Mouse (Mus musculus) layer of hippocampus, adult 18-20 months (tissue): ENCODE data around the gene Zfp324. TPM values are rescaled to one million over a fixed set of nuclear protein-coding genes. Genes with fewer than 3 reads are reported as not detected.

Source experiments
- DNase-seq, 2 experiments: peaks; one replicate each; pipeline ENCODE4 v3.0.0; 2022; ENCODE audit warnings: low spot score in 2 of 2
- total RNA-seq, 2 experiments: library from RNA; stranded (reverse); gene quantifications; 2 replicates each; pipeline ENCODE4 v1.2.3; 2021

Zfp324 gene
- total RNA-seq, 2 experiments from 2014 or later = 10.1 to 12.7 TPM

GRCm38 (mm10) chr7:13009143-13010004, 43.7 kb downstream of the Zfp324 start:
- peak; percentile 89 to 95 for DNase-seq

DNA sequence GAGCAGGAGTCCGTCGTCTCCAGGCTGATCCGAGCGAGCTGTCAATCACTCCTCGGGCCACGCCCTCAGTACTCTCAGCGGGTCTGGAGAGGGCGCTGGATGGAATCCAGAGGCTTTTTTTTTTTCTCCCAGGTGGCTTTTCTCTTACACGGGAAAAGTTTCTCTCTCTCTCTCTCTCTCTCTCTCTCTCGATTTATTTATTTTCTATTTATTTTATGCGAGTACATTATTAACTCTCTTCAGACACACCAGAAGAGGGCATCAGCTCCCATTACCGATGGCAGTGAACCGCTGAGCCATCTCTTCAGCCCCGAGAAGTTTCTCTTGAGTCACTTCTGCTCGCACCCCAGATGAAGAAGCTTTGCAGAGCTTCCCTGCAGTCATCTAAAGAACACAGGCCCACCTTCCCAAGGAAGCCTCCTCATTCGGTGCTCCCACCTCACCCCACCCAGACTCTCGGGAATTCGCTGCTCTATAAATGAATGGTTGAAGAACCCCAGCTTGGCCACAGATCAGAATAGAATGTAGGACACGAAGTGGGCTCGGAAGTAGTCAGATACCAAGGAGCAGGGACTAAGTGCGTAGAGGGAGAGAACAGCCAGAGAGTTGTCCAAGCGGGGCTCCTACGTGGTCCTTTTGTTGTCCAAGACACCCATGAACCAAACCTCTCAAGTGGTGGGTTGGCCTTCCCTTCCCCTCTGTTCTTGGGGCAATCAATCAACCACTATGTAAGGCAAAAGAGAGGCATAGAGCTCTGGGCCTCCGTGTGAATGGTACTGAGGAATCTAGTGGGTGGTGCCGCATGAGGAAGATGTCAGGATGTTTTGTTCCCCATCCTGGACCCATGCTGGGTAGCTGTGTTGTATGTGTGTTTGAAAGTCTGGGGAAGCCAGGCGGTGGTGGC, 44.6 kb downstream of the Zfp324 start, which contains the start of gene Zbtb45:
Gene Zbtb45 (minus strand): TSS at position 30 of the 904 bp plus-strand sequence.
- DNase-seq = no peak

- DNase-seq = no peak
Observed at GRCm38 (mm10) chr7:13013671-13014070, 48.0 kb downstream of the Zfp324 start.

DNA sequence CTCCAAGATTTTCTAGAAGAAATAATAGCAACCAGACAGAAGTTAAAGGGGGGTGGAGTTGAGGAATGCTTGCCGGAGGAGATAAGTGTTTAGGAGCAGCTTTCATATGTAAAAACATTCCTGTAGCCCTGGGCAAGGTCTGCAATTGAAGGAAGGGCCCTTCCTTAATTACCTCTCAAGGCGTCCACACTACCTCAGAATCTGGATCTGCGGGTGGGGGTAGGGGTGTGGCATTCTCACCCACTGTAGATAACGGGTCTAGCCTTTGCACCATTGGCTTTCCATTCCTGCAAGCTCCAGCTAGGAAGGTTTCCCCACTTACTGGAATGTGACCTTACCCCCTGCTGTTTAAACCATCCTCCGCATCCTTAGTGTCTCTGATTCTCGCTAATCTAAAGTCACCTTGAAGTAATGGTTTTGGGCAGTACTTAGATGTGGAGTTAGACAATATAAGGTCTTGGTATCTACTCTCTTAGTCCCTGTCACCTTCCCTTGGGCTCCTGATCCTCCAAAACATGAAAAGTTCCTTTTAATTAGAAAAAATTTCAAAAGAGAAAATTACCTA, 48.7 kb downstream of the Zfp324 start:
- DNase-seq = no peak

DNA sequence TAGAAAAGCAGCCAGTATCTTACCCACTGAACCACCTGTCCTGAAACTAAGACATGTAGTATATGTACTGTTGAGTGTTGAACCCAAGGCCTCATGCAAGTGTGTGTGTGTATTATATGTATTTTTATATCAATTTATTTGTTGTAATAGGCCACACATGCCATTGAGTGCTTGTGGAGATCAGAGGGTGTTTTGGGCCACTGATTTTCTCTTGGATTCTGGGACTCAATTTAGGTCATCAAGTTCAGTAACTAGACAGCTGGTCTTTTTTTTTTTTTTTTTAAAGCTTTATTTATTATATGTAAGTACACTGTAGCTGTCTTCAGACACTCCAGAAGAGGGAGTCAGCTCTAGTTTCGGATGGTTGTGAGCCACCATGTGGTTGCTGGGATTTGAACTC, 49.6 kb downstream of the Zfp324 start:
- no peak for DNase-seq

GRCm38 (mm10) chr7:13022773-13023535, 57.3 kb downstream of the Zfp324 start:
- DNase-seq = no peak

Other genes starting within 250 kb of the Zfp324 start
- gene Vmn2r56, start 230.8 kb upstream of the Zfp324 start, total RNA-seq = under 1 TPM in 1 of 2 experiments, not detected in 1; 0.05 TPM
- gene Zscan18, start 162.2 kb upstream of the Zfp324 start, total RNA-seq = 10 to 100 TPM; 24.2 to 26.5 TPM
- gene Zfp329, start 147.0 kb upstream of the Zfp324 start, total RNA-seq = 10 to 100 TPM; 20.7 to 23.0 TPM
- 10 to 100 TPM; 14.8 to 17.1 TPM for gene Zfp110, start 131.1 kb upstream of the Zfp324 start, total RNA-seq
- gene Zfp128, start 84.7 kb upstream of the Zfp324 start, total RNA-seq = 1 to 10 TPM; 7.1 to 7.3 TPM
- 10 to 100 TPM; 15.9 to 17.4 TPM for gene Zscan22, start 68.0 kb upstream of the Zfp324 start, total RNA-seq
- gene Rps5, start 43.5 kb upstream of the Zfp324 start, total RNA-seq = 100 to 1,000 TPM; 427 to 466 TPM
- gene Rnf225, start 38.4 kb upstream of the Zfp324 start, total RNA-seq = under 1 TPM; 0.71 to 0.97 TPM
- gene Zfp446, start 12.0 kb downstream of the Zfp324 start, total RNA-seq = 1 to 10 TPM; 8.1 to 8.6 TPM
- under 1 TPM in 1 of 2 experiments, not detected in 1; 0.57 TPM for gene Slc27a5, start 32.4 kb downstream of the Zfp324 start, total RNA-seq
- 100 to 1,000 TPM; 216 to 246 TPM for gene Trim28, start 33.3 kb downstream of the Zfp324 start, total RNA-seq
- gene Zbtb45, start 44.2 kb downstream of the Zfp324 start, total RNA-seq = 10 to 100 TPM; 33.2 to 34.3 TPM
- gene Chmp2a, start 69.0 kb downstream of the Zfp324 start, total RNA-seq = 100 to 1,000 TPM; 146 to 159 TPM
- gene Ube2m, start 72.4 kb downstream of the Zfp324 start, total RNA-seq = 100 to 1,000 TPM; 196 to 202 TPM
- 10 to 100 TPM; 11.9 to 13.1 TPM for gene Mzf1, start 88.9 kb downstream of the Zfp324 start, total RNA-seq
- not detected for gene Vmn1r85, start 129.3 kb downstream of the Zfp324 start, total RNA-seq
- gene Vmn1r86, start 154.1 kb downstream of the Zfp324 start, total RNA-seq = not detected
- gene Vmn1r87, start 174.3 kb downstream of the Zfp324 start, total RNA-seq = not detected
- gene Vmn1r88, start 193.7 kb downstream of the Zfp324 start, total RNA-seq = under 1 TPM; 0.18 to 0.22 TPM
- not detected for gene Vmn1r89, start 247.2 kb downstream of the Zfp324 start, total RNA-seq